Mouse (Mus musculus) hindbrain, embryonic 11.5 days (tissue): Measurements from ENCODE around the gene C87414. TPM values are rescaled to one million over a fixed set of nuclear protein-coding genes. Genes with fewer than 3 reads are reported as not detected.
"Not testable (repeated sequence)": the region's sequence is repeated elsewhere in the genome, so short reads cannot be mapped to it uniquely, and the experiment has no call there.

Experiments used
- ATAC-seq: fragments of 200-750 bp; cut with Nextera tagmentation; 2 replicates; pipeline ENCODE4 v1.8.0; 2017; ENCODE audit warnings: mild to moderate bottlenecking, moderate TSS enrichment, moderate library complexity; ENCODE audit not compliant: low FRiP score
- DNase-seq: peaks from one replicate; pipeline ENCODE4 v3.0.0-alpha.2; 2015; ENCODE audit warnings: low spot score
- H3K27ac ChIP-seq: fragments of 300-500 bp; sonication (generic); 2 replicates; pipeline ENCODE4 v1.5.1; 2014; ENCODE audit warnings: mild to moderate bottlenecking, low read depth, low read length
- H3K27me3 ChIP-seq: fragments of 300-500 bp; sonication (generic); 2 replicates; pipeline ENCODE4 v1.6.1; 2014; ENCODE audit warnings: mild to moderate bottlenecking, low read length, moderate library complexity, mixed read lengths; ENCODE audit not compliant: control insufficient read depth, insufficient read depth
- H3K36me3 ChIP-seq: fragments of 300-500 bp; sonication (generic); 2 replicates; pipeline ENCODE4 v1.6.1; 2014; ENCODE audit warnings: mild to moderate bottlenecking, low read length, moderate library complexity, mixed read lengths; ENCODE audit not compliant: control insufficient read depth, insufficient read depth
- H3K4me1 ChIP-seq: fragments of 300-500 bp; sonication (generic); replicated peaks from 2 replicates; pipeline ENCODE4 v1.6.1; 2014; ENCODE audit warnings: low read length, mixed read lengths; ENCODE audit not compliant: control insufficient read depth, insufficient read depth
- H3K4me2 ChIP-seq: fragments of 300-500 bp; sonication (generic); replicated peaks from 2 replicates; pipeline ENCODE4 v1.6.1; 2014; ENCODE audit warnings: mild to moderate bottlenecking, low read depth, low read length
- H3K4me3 ChIP-seq: fragments of 300-500 bp; sonication (generic); 2 replicates; pipeline ENCODE4 v1.5.1; 2014; ENCODE audit warnings: low read depth, low read length
- H3K9ac ChIP-seq: fragments of 300-500 bp; sonication (generic); 2 replicates; pipeline ENCODE4 v1.6.1; 2014; ENCODE audit warnings: low read depth, low read length
- H3K9me3 ChIP-seq: fragments of 300-500 bp; sonication (generic); 2 replicates; pipeline ENCODE4 v1.6.1; 2016; ENCODE audit warnings: low read length; ENCODE audit not compliant: control insufficient read depth
- WGBS: fragments of 180-500 bp; shearing (Covaris S2); extraction: QIAGEN DNeasy Blood & Tissue Kit; methylation state at CpG from one replicate; pipeline ENCODE4 v1.1.7; 2014; 5-methylcytosine and 5-hydroxymethylcytosine counted together
- polyA plus RNA-seq: library from polyadenylated mRNA; unstranded; fragments of >200 nt; fragmentation: Nextera tagmentation; extraction: Ambion mirVana; gene quantifications from 2 replicates; pipeline ENCODE4 v1.2.1, GENCODE M21; 2014

C87414 gene
- polyA plus RNA-seq, result not detected in 2 replicates

GRCm38 (mm10) chr5:93671451-93671850, at the start of gene C87414:
TSS of gene C87414 (minus strand) at chr5:93671551.
- DNase-seq, H3K9ac ChIP-seq, H3K4me3 ChIP-seq, ATAC-seq, H3K4me2 ChIP-seq, H3K9me3 ChIP-seq, H3K4me1 ChIP-seq, H3K27ac ChIP-seq, H3K36me3 ChIP-seq, H3K27me3 ChIP-seq: not testable (repeated sequence)
- no CpG with 5 or more reads among the region's 3 CpGs for WGBS

DNA sequence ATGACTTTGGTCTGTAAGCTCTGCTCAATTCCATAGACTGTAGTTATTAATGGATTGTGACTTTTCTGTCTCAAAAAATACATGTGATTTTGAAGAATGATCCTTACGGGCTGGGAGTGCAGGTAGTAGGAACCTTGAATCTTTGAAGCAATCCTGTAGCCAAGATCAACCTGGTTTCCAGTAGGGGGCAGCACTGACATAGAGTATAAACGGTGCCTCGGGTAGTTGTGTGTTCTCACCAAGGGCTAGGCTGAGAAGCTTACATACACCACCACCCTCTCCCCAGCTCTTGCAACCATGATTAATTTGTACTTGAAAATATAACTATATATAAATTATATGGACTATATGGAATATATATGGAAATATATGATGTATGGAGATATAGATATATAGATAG, 13.3 kb upstream of the C87414 start:
- H3K36me3 ChIP-seq, DNase-seq, H3K4me1 ChIP-seq, H3K9me3 ChIP-seq, H3K27ac ChIP-seq, H3K4me2 ChIP-seq, H3K9ac ChIP-seq, ATAC-seq, H3K4me3 ChIP-seq, H3K27me3 ChIP-seq: not testable (repeated sequence)
- WGBS, result 91% methylated on average over 3 of the region's 3 CpGs

Other genes with a start within 250 kb of the C87414 start
- gene Gm16427, start 131.4 kb downstream of the C87414 start, polyA plus RNA-seq, result not detected in 2 replicates
- gene Gm7792, start 172.2 kb upstream of the C87414 start, polyA plus RNA-seq, result not detected in 2 replicates